Mouse (Mus musculus) forebrain, embryonic 14.5 days (tissue): ENCODE data around the gene Lrrc42. TPM values are rescaled to one million over a fixed set of nuclear protein-coding genes. Genes with fewer than 3 reads are reported as not detected.

ENCODE experiments used
- ATAC-seq: fragments of 200-750 bp; cut with Nextera tagmentation; 2 replicates; pipeline ENCODE4 v1.8.0; 2017; ENCODE audit warnings: mild to moderate bottlenecking, moderate library complexity
- DNase-seq: peaks from one replicate; pipeline ENCODE4 v3.0.0-alpha.2; 2015; ENCODE audit warnings: low spot score
- H3K27ac ChIP-seq: fragments of 300-500 bp; sonication (generic); 2 replicates; pipeline ENCODE4 v1.5.1; 2014; ENCODE audit warnings: low read depth, mild to moderate bottlenecking, control low read depth, low read length, moderate library complexity
- H3K27me3 ChIP-seq: fragments of 300-500 bp; sonication (generic); replicated peaks from 2 replicates; pipeline ENCODE4 v1.6.1; 2014; ENCODE audit warnings: low read length, control low read depth, mixed read lengths; ENCODE audit not compliant: control insufficient read depth, insufficient read depth
- H3K36me3 ChIP-seq: fragments of 300-500 bp; sonication (generic); 2 replicates; pipeline ENCODE4 v1.6.1; 2014; ENCODE audit warnings: low read length, control low read depth; ENCODE audit not compliant: control insufficient read depth, insufficient read depth
- H3K4me1 ChIP-seq: fragments of 300-500 bp; sonication (generic); 2 replicates; pipeline ENCODE4 v1.6.1; 2014; ENCODE audit warnings: antibody characterized with exemption, low read length, control low read depth; ENCODE audit not compliant: control insufficient read depth, insufficient read depth
- H3K4me2 ChIP-seq: fragments of 300-500 bp; sonication (generic); 2 replicates; pipeline ENCODE4 v1.6.1; 2014; ENCODE audit warnings: mild to moderate bottlenecking, control low read depth, low read length
- H3K4me3 ChIP-seq: fragments of 300-500 bp; sonication (generic); 2 replicates; pipeline ENCODE4 v1.5.1; 2014; ENCODE audit warnings: low read depth, low read length, control low read depth
- H3K9ac ChIP-seq: fragments of 300-500 bp; sonication (generic); 2 replicates; pipeline ENCODE4 v1.6.1; 2014; ENCODE audit warnings: mild to moderate bottlenecking, low read length, control low read depth, moderate library complexity
- H3K9me3 ChIP-seq: fragments of 300-500 bp; sonication (generic); replicated peaks from 2 replicates; pipeline ENCODE4 v1.6.1; 2016; ENCODE audit warnings: low read length, control low read depth, mixed read lengths; ENCODE audit not compliant: control insufficient read depth
- WGBS: fragments of 180-500 bp; shearing (Covaris S2); extraction: QIAGEN DNeasy Blood & Tissue Kit; methylation state at CpG from one replicate; pipeline ENCODE4 v1.1.7; 2014; 5-methylcytosine and 5-hydroxymethylcytosine counted together
- polyA plus RNA-seq: library from polyadenylated mRNA; unstranded; fragments of >200 nt; fragmentation: Nextera tagmentation; extraction: Ambion mirVana; gene quantifications from 2 replicates; pipeline ENCODE4 v1.2.1, GENCODE M21; 2014

Gene Lrrc42
- polyA plus RNA-seq, 1 experiment from 2014 or later, result 60.0 TPM

- Histone ChIP-seq H3K9ac (no peak overlapping the region), H3K4me2 (no peak overlapping the region), H3K27me3 (no peaks in the 10 kb centered on the region), H3K4me3 (no peak overlapping the region), H3K36me3 (peaks cover 89% of the 10 kb centered on the region), H3K27ac (no peak overlapping the region), H3K9me3 (no peaks in the 10 kb centered on the region), H3K4me1 (no peaks in the 10 kb centered on the region)
- DNase-seq (no peak), ATAC-seq (no peak)
- WGBS, result 97% methylated on average over 2 of the region's 2 CpGs
Observed at GRCm38 (mm10) chr4:107196454-107196853, 56.9 kb downstream of the Lrrc42 start.

DNA sequence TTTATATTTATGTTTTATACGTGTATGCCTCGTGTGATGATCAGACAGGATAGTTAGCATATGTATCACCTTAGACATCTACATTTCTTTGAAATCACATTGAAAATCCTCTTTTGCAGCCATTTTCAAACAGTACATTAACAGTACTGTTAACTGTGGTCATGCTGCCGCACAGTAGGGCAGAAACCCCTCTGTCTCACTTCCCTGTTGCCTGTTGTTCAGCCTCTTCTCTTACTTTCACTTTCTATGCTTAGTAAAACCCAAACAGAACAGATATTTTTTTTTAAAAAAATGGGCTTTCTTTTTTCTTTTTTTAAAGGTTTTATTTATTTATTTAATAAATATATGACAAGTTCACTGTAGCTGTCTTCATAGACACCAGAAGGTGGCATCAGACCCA is 59.5 kb downstream of the Lrrc42 start:
- WGBS, result 94% methylated on average over 3 of the region's 3 CpGs
- DNase-seq, result no peak
- peaks cover 85% of the 10 kb centered on the region for H3K36me3 ChIP-seq

GRCm38 (mm10) chr4:107185703-107186102 is 67.6 kb downstream of the Lrrc42 start:
- Histone ChIP-seq H3K36me3 (peaks cover 47% of the 10 kb centered on the region), H3K9me3 (no peaks in the 10 kb centered on the region), H3K4me1 (peaks cover 6% of the 10 kb centered on the region), H3K27me3 (no peaks in the 10 kb centered on the region), H3K9ac (no peak overlapping the region), H3K4me3 (no peak overlapping the region), H3K27ac (no peak overlapping the region), H3K4me2 (no peak overlapping the region)
- DNase-seq, result no peak
- WGBS, result 71% methylated on average over 3 of the region's 3 CpGs
- ATAC-seq, result no peak

More for the DNA sequence above, 59.5 kb downstream of the Lrrc42 start:
- Histone ChIP-seq H3K4me3 (no peak overlapping the region), H3K4me2 (no peak overlapping the region), H3K4me1 (no peaks in the 10 kb centered on the region), H3K9me3 (no peaks in the 10 kb centered on the region), H3K27me3 (no peaks in the 10 kb centered on the region), H3K27ac (no peak overlapping the region), H3K9ac (no peak overlapping the region)
- ATAC-seq, result no peak

Other genes with a start within 250 kb of the Lrrc42 start
- gene Mrpl37, start 186.7 kb downstream of the Lrrc42 start, polyA plus RNA-seq, result 94.0 and 95.6 TPM in 2 replicates
- gene Cyb5rl, start 186.5 kb downstream of the Lrrc42 start, polyA plus RNA-seq, result 3.6 and 4.1 TPM in 2 replicates
- not detected in 2 replicates for gene Cdcp2, start 156.6 kb downstream of the Lrrc42 start, polyA plus RNA-seq
- gene Tmem59, start 75.1 kb downstream of the Lrrc42 start, polyA plus RNA-seq, result 385 and 418 TPM in 2 replicates
- 28.0 and 29.3 TPM in 2 replicates for gene Tceanc2, start 74.4 kb downstream of the Lrrc42 start, polyA plus RNA-seq
- gene Ldlrad1, start 44.4 kb downstream of the Lrrc42 start, polyA plus RNA-seq, result not detected in 2 replicates
- gene Hspb11, start 61 bp upstream of the Lrrc42 start, polyA plus RNA-seq, result 33.3 and 40.8 TPM in 2 replicates
- not detected in 2 replicates for gene Dio1, start 53.6 kb upstream of the Lrrc42 start, polyA plus RNA-seq
- 57.9 and 66.4 TPM in 2 replicates for gene Yipf1, start 60.8 kb upstream of the Lrrc42 start, polyA plus RNA-seq
- gene Ndc1, start 114.3 kb upstream of the Lrrc42 start, polyA plus RNA-seq, result 23.9 and 25.0 TPM in 2 replicates
- gene Glis1, start 181.1 kb upstream of the Lrrc42 start, polyA plus RNA-seq, result 0.27 and 0.40 TPM in 2 replicates